Comparison of ENCODE assay signal across 24 mouse cellular contexts in the genomic region with DNA sequence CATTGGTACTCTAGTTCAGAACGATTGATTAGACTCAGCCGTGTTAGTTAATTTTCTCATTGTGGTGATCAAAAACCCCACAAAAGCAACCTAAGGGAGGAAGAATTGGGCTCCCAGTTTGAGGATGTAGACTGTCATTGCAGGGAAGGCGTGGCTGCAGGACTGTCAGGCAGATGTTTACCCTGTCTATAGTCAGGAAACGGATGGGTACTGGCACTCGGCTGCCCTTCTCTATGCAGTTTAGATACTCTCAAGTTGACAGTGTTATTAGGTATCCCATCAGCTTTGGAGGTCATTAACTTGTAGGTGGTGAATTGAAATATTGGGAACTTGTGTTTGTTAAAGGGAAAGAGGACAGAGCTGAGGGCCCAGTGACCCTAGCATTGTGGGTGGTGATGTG. TPM values are rescaled to one million over a fixed set of nuclear protein-coding genes. Genes with fewer than 3 reads are reported as not detected.
DNase-seq lines count a peak whose midpoint lies in the region; ATAC-seq and TF ChIP-seq lines count a peak whose summit lies in the region.
"Had no signal": no experiment of that assay in that cellular context is flagged by ENCODE, and none has a peak within 500 bp of the region (broad histone marks: within the 10 kb centered on the region; RNA-seq: fewer than 3 reads in every experiment).

No protein-coding gene starts in this region.

- TF ChIP-seq EP300 in liver, postnatal 0 days (IDR thresholded peaks at IDR 0.05; ENCODE audit: low read depth) = no peak

- H3K4me1 ChIP-seq in liver, embryonic 11.5 days (replicated peaks; ENCODE audit: control insufficient read depth, insufficient read depth, low read length) = peaks cover 52% of the 10 kb centered on the region
- H3K4me1 ChIP-seq in liver, postnatal 0 days (ENCODE audit: insufficient read depth) = peaks cover 22% of the 10 kb centered on the region

- ATAC-seq in CD4-positive, CD25-positive, alpha-beta regulatory T cell, adult 4 months = peak; percentile 76
- peak; percentile 77 for ATAC-seq in activated CD4-positive, CD25-positive, alpha-beta regulatory T cell, adult 4 months
- peak; percentile 44; the same call in 1 of the 2 replicates for ATAC-seq in liver, embryonic 11.5 days (replicated peaks; ENCODE audit: low FRiP score)
- peak; percentile 69 for ATAC-seq in liver, postnatal 0 days
- ATAC-seq: forebrain, postnatal 0 days had no signal

- 49% methylated on average over 5 of the region's 5 CpGs for WGBS in liver, embryonic 11.5 days
- WGBS in liver, postnatal 0 days (ENCODE audit: insufficient replicate concordance) = 47% methylated on average over 5 of the region's 5 CpGs

- no peak overlapping the region for H3K9ac ChIP-seq in liver, embryonic 11.5 days (ENCODE audit: low read depth, low read length)
- no peak overlapping the region for H3K9ac ChIP-seq in liver, postnatal 0 days (replicated peaks)
- H3K9ac ChIP-seq: forebrain, postnatal 0 days; heart, embryonic 13.5 days; hindbrain, embryonic 13.5 days had no signal

- no peak overlapping the region; the same call in 1 of the 2 replicates for H3K27ac ChIP-seq in liver, embryonic 11.5 days (ENCODE audit: low read depth, low read length)
- H3K27ac ChIP-seq in liver, postnatal 0 days (ENCODE audit: low read depth) = peak overlapping the region; percentile 50; the same call in 1 of the 2 replicates
- H3K27ac ChIP-seq: heart, embryonic 13.5 days; hindbrain, embryonic 13.5 days; layer of hippocampus, adult 2 months; midbrain, embryonic 10.5 days had no signal

- H3K4me3 ChIP-seq in liver, embryonic 11.5 days (ENCODE audit: low read depth, low read length) = no peak overlapping the region
- no peak overlapping the region for H3K4me3 ChIP-seq in liver, postnatal 0 days (ENCODE audit: low read depth, low read length)
- H3K4me3 ChIP-seq: heart, embryonic 13.5 days; hindbrain, embryonic 13.5 days; layer of hippocampus, adult 2 months; midbrain, embryonic 10.5 days had no signal

- H3K27me3 ChIP-seq in liver, embryonic 11.5 days (replicated peaks; ENCODE audit: control insufficient read depth, insufficient read depth, low read length) = no peaks in the 10 kb centered on the region
- no peaks in the 10 kb centered on the region for H3K27me3 ChIP-seq in liver, postnatal 0 days (ENCODE audit: insufficient read depth, low read length)
- H3K27me3 ChIP-seq: heart, embryonic 13.5 days; hindbrain, embryonic 13.5 days had no signal

- TF ChIP-seq CTCF in liver, postnatal 0 days (IDR thresholded peaks at IDR 0.05; ENCODE audit: low read depth) = no peak

- H3K9me3 ChIP-seq in liver, embryonic 11.5 days (ENCODE audit: control insufficient read depth, low read length) = no peaks in the 10 kb centered on the region
- no peaks in the 10 kb centered on the region for H3K9me3 ChIP-seq in liver, postnatal 0 days (ENCODE audit: low read length)
- H3K9me3 ChIP-seq: heart, embryonic 13.5 days; midbrain, embryonic 10.5 days had no signal

- no peak for DNase-seq in liver, embryonic 11.5 days (ENCODE audit: low spot score)
- no peak for DNase-seq in liver, postnatal 0 days
- no peak for DNase-seq in thymus, postnatal 14 days
- DNase-seq in heart, postnatal 4 days = no peak
- no peak for DNase-seq in neural tube, embryonic 10.5 days (ENCODE audit: extremely low spot score, low spot score)
- DNase-seq: adrenal gland, postnatal 36 days; B cell, adult 2 months; cerebellum, adult 9-10 months; forebrain, postnatal 0 days; gastrocnemius, postnatal 25 days; heart, adult 18-20 months; heart, postnatal 14 days; kidney, adult 8-10 months; kidney, postnatal 25 days; layer of hippocampus, postnatal 36 days; lung, adult 18-20 months; lung, postnatal 14 days; right cerebral cortex, postnatal 14 days had no signal

- H3K36me3 ChIP-seq in liver, embryonic 11.5 days (ENCODE audit: control insufficient read depth, insufficient read depth, low read length) = peaks cover 10% of the 10 kb centered on the region; the same call in 1 of the 2 replicates
- H3K36me3 ChIP-seq in liver, postnatal 0 days (replicated peaks; ENCODE audit: insufficient read depth, low read length) = no peaks in the 10 kb centered on the region; the same call in none of the 2 replicates
- H3K36me3 ChIP-seq: hindbrain, embryonic 13.5 days; midbrain, embryonic 10.5 days had no signal

- H3K4me2 ChIP-seq in liver, embryonic 11.5 days = peak overlapping the region; percentile 20; the same call in 1 of the 2 replicates
- peak overlapping the region; percentile 26 for H3K4me2 ChIP-seq in liver, postnatal 0 days (ENCODE audit: low read depth, low read length)
- H3K4me2 ChIP-seq: heart, embryonic 13.5 days; hindbrain, embryonic 13.5 days had no signal

RNA-seq across cellular contexts. Expression of gene Cyth3, which starts 23.7 kb away (rescaled TPM):
- polyA plus RNA-seq in CD4-positive, CD25-positive, alpha-beta regulatory T cell, adult 4 months (2017; shearing (Covaris generic)) = 10 to 100 TPM; 40.6 to 59.7 TPM
- polyA plus RNA-seq in activated CD4-positive, CD25-positive, alpha-beta regulatory T cell, adult 4 months (2017; shearing (Covaris generic)) = 10 to 100 TPM; 30.3 to 32.8 TPM
- 62.8 and 64.5 TPM in 2 replicates for polyA plus RNA-seq in liver, embryonic 11.5 days (2014; fragmentation: Nextera tagmentation; extraction: Ambion mirVana)
- polyA plus RNA-seq in liver, postnatal 0 days (2015; fragmentation: Nextera tagmentation; extraction: Ambion mirVana) = 12.1 and 15.3 TPM in 2 replicates
- 100 to 1,000 TPM in 1 of 2 experiments, 10 to 100 TPM in 1; 95.3 to 102 TPM for total RNA-seq in heart, postnatal 4 days (2021)
